Mouse (Mus musculus) mesoderm, embryonic 11.5 days (tissue): ENCODE results near the gene Nod1.
"Not testable (repeated sequence)": the region's sequence is repeated elsewhere in the genome, so short reads cannot be mapped to it uniquely, and the experiment has no call there.

Experiments
- DNase-seq: peaks from one replicate; pipeline ENCODE4 v3.0.0-alpha.2; 2012; ENCODE audit warnings: low read depth, low spot score

The Nod1 gene

DNA sequence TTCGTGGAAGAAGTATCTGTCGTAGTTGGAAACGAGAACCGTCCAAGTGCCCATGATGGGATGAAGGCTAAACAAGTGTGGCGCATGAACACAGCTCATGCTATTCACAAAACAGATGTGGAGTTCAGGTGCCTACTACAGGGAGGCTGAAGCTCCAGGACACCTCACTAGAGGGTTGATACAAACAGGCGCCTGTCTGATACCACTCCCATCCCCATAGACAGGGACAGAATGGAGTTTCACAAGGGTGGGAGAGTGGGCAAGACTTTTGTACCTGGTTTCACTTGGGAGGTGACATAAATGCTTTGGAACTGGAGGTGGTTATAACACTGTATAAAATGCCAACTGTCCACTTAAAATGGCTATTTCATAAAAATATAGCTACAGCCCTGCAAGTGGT, 7.0 kb upstream of the Nod1 start:
- no peak for DNase-seq

DNA sequence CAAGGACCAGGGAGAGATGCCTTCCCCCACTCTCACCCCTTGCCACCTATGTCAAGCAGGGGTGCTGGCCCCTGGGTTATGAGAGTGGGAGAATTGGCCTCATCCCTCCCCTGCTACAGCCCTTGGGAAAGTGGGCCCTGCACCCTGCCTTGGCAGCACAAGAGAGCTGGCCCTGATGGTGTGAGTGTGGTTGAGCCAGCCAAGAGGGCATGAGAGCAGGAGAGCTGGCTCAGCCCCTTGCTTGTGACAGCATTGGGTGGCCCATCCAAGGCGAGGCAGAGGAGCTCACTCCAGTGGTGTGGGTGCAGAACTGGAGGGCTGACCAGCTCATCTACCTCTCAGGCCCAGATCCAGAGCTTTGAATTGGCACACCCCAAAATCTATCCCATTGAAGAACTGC, 3.2 kb upstream of the Nod1 start:
- no peak for DNase-seq

DNA sequence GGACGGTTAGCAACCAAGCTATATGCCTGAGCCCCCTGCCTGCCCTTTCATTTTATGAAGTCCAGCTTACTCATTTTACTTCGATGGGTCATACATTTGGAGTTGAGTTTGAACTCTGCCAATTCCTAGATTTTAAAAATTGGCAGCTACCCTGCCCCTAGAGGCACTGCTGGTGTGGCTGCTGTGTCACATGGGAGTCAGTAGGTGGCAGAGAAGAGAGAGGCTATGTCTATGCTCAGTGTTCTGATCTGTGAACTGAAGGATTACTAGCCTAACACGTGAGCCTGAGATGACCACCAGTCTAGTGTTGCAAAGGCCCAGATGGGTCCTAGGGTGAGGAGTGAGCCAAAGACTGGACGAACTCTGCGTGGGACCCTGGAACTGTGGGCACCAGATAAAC, 2.1 kb upstream of the Nod1 start:
- DNase-seq = no peak

DNA sequence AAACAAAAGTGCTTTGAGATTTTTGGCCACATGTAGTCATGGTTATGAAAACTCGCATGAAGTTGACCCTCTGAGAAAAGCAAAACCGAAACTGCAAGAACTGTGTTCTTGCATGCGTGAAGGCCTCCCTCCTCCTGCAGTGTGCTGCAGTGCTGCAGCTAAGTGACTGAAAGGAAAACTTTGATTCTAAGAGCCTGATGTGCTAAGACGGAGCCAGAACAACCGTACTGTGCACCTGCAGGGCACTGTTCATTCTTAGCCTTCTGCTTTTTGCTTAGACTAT, 458 bp upstream of the Nod1 start:
- DNase-seq = no peak

DNA sequence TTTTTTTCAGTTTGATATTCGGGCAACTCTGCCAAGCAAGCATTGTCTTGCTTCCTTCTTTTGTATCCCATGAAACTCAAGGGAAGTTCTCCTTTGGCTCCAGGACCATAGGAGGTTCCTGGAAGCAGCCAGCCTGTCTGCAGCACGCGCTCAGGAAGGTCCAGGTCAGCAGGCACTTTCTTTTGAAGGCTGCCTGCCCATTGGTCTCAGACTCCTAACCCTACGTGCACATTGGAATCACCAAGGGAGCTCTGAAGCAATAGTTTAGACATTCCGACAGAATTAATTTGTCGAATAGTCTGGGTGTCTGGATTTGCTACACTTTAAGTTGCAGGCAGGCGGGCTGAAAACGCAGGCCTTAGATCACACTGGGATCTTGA, 691 bp downstream of the Nod1 start:
- no peak for DNase-seq

DNA sequence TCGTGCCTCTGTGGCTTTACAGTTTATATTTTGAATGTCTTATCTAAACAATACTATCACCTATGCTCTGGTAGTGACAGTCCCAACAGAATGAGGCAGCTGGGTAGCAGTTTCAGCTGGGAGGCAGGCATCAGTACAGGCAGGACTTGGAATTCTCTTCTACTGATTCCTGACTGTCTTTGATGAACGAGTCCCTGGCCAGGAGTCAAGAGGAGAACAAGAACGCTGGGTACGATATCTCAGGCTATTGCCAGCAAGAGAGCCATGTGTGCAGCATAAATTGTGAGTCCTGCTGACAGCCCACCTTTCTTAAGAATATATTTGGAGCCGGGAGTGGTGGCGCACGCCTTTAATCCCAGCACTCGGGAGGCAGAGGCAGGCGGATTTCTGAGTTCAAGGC, 1.9 kb downstream of the Nod1 start:
- no peak for DNase-seq

DNA sequence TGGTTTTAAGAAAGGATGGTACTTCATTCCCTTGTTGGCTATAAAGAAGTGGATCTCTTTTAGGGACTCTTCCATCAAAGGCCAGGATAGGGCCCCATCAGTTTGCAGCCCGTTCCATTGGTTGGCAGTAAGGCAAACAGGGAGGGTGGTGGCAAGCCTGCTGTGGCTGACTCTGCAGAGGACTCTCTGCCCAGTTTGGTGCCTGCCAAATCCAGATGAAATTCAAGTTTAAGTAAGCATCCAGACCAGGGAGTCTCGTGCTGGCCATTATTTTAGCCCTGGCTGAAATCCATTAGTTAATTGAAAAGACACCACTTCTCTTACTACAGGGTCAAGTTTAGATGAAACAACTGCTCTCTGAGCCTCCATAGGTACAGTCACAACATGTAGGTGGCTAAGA, 2.6 kb downstream of the Nod1 start:
- no peak for DNase-seq

DNA sequence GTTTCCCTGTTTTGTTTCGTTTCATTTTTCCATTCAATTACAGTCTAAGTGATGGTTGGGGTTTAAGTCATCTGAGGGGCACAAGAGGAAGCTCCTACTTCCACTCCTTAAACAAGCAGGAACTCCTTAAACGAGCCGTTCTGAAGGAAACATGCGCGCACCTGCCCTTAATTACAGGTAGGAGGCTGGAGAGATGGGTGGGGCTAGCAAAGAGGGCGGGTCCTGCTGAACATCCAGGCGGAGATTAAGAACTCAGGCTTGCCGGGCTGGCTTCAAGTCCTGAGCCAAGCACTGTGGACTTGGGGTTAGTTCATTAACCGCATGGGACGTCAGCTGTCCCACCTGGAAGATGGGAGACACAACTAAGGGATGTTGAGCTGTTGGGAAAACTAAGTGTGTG, 4.8 kb downstream of the Nod1 start:
- no peak for DNase-seq

DNA sequence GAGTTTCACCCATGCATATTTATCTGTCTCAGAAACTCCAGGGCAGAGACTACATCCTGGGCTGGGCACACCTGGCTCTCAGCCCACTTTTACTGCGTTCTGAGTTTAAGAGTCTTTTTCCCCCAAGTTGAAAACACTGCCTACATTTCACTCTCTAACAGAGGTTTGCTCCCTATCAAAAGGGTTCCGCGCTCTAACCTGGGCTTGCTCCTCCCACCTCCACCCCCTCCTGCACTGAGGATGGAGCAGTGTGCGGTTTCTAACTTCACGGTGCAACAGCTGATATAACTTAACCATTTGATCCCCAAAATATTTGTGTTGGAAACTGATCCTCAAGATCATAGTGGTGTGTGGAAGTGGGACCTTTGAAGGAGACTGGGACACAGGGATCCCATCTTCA, 7.2 kb downstream of the Nod1 start:
- DNase-seq = no peak

DNA sequence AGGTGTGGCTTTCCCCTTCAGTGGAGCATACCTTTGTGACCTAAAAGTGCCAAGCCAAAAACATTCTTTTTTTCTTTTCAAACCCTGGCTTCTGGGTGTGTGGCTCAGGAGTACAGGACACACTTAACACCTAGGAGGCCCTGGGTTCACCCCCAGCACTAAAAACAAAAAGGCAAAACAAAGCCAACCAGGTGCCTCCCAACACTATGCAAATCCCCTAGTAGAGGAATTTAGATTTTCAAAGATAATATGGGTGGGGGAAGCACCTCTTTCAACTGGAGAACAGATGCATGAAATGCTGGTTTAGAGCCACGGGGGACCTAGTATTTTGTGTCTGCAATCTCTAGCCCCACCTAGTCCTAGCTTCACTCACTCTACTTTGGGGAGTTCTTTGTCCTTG, 7.7 kb downstream of the Nod1 start:
- no peak for DNase-seq

DNA sequence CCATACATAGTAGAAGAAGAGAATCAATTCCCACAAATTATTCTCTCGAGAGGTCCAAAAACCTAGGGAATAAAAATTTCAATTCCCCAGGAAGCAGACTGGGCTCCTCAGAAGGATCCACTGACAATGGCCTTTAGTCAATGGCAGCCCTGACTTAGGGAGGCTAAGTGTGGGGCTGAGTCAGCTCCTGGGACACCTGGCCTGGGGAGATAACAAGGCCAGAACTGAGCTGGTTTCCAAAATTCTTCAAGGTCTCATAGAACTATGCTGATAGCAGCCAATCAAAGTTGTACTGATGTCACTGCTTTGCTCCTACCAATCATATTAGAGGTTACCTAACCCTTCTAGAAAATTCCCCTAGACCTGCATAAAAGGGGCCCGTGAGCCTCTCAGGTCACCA, 8.8 kb downstream of the Nod1 start:
- DNase-seq = no peak

DNA sequence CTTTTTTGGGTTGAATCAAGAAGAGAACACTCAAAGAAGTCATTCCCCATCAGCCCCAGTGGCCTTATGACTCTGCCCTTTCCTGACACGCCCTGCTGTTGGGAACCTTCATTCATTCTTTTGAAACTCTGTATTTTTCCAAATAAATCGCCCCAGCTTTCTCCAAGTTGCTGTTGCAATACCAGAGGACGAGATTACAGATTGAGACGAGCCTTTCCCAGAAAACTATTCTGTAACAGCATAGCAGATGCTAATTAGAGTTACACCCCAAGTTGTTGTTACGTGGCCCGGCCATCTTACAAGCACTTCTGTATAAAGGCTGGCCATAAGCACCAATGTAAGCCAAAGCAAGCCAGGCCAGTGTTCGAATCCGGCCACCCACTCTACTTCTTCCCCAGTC, 14.8 kb downstream of the Nod1 start:
- no peak for DNase-seq

DNA sequence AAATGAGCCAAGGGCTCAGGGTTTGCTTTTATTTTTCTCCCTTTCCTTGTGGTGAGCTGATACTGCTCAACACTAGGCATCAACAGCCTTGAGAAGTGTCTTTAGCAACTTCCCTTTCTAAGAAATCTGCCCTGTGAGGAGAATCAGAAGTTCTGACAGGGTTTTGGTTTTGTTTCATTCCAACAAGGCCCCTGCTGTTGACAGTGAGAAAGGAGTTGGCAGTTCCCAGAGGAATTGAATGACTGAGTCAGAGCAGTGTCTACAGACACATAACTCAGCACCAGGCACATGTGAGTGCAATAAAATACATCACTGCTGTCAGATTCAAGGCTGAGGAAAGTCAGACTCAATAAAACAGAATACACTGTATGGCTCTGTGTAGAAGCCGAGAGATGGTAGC, 16.0 kb downstream of the Nod1 start:
- DNase-seq = peak; percentile 61

DNA sequence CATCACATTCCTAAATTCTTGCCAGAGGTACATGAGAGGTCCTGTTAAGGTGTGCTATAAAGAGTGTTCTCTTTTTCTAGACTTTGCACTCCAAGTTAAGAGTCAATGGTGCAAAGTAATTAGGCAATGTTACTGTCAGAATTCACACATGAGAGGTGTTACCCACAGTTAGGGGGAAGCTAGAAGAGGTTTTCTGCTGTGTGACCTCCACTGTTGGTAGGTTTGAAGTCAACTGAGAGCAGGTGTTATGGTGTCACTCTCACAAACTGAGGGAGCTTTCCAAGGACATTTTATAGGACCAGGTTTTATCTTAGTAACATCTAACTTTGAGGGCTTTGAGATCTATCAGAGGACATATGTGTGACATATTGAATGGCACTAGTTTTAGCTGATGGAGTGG, 16.5 kb downstream of the Nod1 start:
- DNase-seq = no peak

DNA sequence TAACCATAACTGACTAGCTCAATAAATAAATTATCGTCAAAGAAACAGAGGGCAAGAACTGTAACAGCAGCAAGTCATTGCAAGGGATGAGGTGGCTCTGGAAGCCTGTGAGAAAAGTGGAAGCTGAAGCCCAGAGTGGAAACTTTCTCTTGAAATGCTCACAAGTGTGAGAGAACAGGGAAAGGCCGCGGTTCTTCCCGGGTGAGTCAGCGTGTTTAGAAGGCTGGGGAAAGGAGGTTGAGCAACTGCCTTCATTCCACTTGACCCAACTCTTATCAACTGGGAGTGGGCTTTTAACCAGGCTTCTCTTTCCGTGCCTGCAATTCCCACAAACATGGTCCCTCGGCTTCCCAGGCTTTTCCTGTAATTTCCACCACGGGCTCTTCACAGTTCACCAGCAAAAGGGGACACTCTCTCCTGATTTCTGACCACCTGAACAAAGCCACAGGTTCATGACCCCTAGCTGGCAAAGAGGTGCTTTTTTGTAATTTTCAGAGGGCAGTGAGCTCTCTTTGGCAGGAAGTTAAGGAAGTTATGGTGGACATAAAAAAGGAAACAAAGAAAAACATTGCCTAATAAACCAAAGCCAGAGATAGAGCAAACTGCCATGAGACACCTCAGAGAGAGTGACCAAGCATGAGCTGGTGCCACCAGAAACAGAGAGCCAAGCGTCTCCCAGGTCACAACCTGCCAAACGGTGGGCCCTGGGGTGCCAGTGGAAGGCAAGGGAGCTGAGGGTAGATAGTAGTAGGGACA, 17.6 kb downstream of the Nod1 start:
- no peak for DNase-seq

DNA sequence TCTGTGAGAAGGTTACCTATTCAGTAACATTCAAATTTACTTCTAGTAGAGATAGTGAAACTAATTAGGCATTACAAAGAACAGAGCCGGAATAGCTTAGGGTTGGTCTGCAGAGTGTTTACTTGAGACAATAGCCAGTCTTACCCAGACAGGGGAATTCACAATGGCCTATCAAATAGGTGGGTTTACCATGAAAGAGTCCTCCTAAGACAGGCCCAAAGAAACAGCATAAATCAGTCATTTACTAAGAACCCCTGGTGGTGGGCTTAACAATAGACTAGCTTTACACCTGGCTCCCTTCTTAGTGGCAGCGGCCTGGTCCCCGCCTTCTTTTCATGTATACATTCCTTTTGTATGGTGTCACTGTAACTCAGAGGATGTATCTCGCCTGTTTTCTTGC, 19.0 kb downstream of the Nod1 start:
- not testable (repeated sequence) for DNase-seq

DNA sequence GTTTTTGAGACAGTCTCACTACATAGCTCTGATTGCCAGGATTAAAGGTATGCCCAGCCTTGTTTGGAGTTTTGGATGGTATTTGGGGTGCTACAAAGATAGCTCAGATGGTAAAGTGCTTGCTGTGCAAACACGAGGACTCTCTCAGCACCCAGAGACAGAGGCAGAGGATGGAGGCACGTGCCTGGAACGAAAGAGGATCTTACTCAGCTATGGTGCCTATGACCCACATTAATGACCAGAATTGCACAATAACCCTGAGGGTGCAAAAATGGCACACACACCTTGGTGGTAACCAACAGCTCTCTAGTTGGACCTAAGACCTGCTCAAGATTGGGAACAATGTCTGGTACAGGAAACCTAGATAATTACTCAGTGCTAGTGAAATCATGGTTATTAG, 19.9 kb downstream of the Nod1 start:
- DNase-seq = no peak

DNA sequence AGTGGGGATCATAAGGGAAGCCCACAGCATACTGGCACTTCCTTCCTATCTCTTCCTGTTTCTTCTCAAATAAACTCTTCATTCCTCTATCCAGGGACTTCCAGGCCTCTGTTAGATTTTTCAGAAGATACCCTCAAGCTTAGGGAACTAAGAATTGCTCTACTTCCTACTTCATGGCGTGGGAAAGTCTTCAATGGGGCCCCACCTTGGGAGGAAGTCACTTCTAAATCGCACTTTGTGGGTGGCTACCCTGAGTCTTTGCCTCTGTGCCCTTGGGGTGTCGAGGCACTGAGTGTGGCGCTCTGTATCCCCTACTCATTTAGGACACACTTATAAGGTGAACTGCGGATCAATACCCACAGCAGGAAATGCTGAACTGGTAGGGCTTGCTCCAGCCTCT, 23.7 kb downstream of the Nod1 start:
- DNase-seq = no peak

DNA sequence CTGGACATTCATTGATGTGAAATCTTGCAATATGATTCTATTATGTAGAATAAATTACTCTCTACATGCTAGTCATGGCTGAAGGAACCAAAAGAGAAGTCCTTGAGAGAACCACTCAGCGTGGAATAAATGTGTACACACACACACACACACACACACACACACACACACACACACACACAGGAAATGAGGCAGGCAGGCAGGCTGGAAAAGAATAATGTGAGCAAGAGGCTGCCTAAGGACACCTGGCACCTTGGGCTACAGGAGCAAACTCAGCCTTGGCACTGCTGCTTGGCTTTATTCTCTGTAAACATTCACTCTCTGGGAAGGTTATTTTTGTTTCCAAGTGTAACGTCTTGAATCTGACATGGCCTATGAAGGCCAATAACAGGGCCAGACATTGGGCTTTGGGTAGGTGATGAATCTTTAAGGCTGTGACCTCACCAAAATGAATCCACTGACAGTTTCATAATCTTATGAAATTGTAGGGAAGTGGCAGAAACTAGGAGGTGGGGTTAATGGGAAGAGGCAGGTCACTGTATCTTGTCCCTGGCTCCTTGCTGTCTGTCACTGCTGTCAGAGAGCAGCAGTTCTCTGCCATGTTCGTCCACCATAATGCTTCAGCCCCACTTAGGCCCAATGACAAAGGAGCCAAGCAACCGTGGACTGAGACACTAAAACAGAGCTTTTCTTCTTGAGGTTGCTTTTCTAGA, 26.0 kb downstream of the Nod1 start:
- DNase-seq = no peak

DNA sequence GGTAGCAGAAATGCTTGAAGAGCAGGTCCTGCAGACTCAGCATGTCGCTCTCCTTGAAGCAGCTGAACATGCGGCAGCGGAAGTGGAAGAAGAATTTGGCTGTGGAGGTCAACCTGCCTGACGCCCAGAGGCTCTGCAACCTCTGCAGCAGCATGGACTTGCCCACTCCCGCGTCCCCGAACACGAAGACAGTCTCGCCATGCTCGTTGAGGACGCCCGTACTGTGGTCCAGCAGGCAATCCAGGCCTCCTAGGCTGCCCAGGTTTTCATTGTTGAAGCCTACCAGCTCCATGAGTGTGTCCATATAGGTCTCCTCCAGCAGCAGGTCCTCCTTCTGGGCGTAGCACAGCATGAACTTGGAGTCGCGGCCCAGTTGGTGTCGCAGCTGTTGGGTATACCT, 27.9 kb downstream of the Nod1 start:
- no peak for DNase-seq

DNA sequence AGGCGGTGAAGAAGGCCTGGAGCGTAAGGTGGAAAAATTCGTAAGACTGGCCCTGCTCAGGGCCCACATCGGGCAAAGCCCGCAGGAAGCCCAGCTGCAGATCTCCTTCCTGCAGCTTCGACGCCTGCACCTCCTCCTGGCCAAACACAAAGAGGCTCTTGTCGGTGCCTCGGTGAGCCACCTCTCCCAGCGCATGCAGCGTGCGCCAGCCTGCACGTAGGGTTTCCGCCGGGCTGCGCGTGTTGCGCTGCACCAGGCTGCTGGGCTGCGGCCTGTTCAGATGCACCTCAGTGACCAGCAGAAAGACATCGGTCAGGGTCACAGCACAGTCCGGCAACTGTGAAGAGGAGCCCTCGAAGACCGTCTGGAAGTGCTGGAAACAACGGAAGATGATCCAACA, 28.7 kb downstream of the Nod1 start:
- no peak for DNase-seq

DNA sequence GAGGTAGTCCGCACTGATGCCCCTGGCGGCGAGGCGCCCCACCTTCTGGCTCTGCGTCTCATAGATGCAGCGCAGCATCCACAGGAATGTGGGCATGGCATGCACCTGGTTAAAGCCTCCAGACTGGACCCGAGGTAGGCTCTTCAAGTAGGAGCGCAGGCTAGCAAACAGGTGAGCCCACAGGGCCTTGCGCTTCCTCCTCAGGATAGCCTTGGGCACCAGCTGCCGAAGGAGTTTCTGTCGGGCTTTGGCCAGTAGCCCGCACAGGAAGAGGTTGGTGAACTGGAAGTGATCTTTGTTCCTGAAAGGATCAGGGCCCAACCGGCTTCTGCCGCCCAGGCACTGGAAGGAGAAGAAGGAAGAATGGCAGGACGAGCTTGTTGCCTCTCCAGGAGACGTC, 29.1 kb downstream of the Nod1 start:
- no peak for DNase-seq

DNA sequence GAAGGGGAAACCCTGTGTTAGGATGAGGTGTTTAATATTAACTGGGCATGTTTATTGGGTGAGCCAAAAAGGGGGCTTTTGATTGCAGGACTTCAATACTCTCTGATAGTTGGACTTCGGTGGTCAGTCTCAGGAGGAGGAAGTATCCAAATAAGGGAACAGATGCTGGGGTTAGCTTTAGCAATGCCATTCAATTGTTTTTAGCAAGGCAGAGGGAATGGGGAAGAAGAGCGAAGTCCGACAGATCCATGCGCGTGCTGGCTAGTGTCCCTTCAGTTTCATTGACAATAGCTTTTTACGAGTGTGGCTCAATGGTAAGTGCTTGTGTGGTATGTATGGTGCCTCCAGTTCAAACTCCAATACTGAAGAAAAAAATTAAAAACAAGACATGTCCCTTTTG, 31.3 kb downstream of the Nod1 start:
- no peak for DNase-seq

DNA sequence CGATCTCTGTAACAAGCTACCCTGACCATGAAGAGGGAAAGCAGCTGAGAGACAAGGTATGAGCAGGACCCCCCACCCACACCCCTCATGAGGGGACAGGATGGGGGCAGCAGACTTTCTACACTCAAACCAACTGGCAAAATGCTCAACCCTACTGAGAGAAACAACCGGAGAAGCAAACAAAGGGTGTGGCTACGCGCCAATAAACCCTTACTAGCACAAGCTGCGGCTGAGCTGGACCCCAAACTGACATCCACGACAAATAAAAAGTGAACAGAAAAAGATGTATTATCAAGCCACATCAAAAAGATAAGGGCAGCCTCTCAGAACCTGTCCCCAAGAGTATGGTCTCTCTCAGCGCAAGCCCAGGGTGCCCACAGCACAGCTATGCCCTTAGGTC, 32.3 kb downstream of the Nod1 start:
- DNase-seq = no peak
